Mouse (Mus musculus): ENCODE results near the gene Epc2. TPM values are rescaled to one million over a fixed set of nuclear protein-coding genes. Genes with fewer than 3 reads are reported as not detected.
"Not testable (repeated sequence)": the region's sequence is repeated elsewhere in the genome, so short reads cannot be mapped to it uniquely, and the experiment has no call there.

Gene Epc2
- polyA plus RNA-seq, 1 experiment: 8.1 TPM

DNA sequence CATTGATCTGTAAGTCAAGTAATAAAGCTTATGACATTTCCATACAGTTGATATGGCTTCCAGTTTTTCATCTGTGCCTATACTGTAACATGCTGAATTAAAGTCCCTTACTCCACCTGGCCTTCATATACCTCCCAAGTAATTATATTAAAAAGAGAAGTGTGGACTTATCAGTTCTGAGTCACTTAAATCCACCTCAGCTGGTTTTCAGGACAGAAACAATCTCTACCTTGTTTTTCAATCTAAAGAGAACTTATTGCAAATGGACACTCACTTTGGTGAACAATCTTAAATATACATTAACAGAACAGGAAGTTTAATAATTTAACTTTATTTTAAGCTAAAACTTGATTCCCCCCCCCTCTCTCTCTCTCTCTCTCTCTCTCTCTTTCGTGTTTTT, 15.8 kb downstream of the Epc2 start:
- 75% methylated on average over 1 of the region's 1 CpGs for WGBS
- H3K4me1 ChIP-seq (ENCODE audit: control insufficient read depth, insufficient read depth, low read length): peaks cover 3% of the 10 kb centered on the region
- no peak for DNase-seq
- no peak overlapping the region for H3K4me3 ChIP-seq (replicated peaks; ENCODE audit: extremely low read depth, low read depth, low read length)
- TF ChIP-seq POLR2A (IDR thresholded peaks at IDR 0.05; ENCODE audit: borderline replicate concordance, extremely low read depth, low read depth, low read length) (no peak), CTCF (IDR thresholded peaks at IDR 0.05; ENCODE audit: insufficient read depth, low read length) (no peak)

DNA sequence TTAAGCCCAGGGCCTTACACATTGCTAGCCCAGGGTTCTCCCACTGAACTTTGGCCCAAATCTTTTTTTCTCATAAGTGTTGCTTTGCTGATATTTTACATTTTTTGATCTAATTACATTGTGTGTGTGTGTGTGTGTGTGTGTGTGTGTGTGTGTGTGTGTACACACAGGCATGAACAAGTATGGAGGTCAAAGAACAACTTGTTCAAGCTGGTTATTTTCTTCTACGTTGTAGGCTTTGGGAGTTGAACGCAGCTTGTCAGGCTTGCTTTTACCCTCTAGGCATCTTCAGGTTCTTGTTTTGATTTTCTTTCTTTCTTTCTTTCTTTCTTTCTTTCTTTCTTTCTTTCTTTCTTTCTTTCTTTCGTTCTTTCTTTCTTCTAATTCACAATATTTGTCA, 19.9 kb downstream of the Epc2 start:
- no peak for TF ChIP-seq CTCF (IDR thresholded peaks at IDR 0.05; ENCODE audit: insufficient read depth, low read length)
- TF ChIP-seq POLR2A (IDR thresholded peaks at IDR 0.05; ENCODE audit: borderline replicate concordance, extremely low read depth, low read depth, low read length): no peak

GRCm38 (mm10) chr2:49471641-49472355, 20.5 kb downstream of the Epc2 start:
- peaks cover 8% of the 10 kb centered on the region for H3K4me1 ChIP-seq (ENCODE audit: control insufficient read depth, insufficient read depth, low read length)
- WGBS: 51% methylated on average over 5 of the region's 5 CpGs
- H3K4me3 ChIP-seq (replicated peaks; ENCODE audit: extremely low read depth, low read depth, low read length): no peak overlapping the region
- DNase-seq: no peak
- TF ChIP-seq CTCF (IDR thresholded peaks at IDR 0.05; ENCODE audit: insufficient read depth, low read length) (no peak), POLR2A (IDR thresholded peaks at IDR 0.05; ENCODE audit: borderline replicate concordance, extremely low read depth, low read depth, low read length) (no peak)

More for the DNA sequence above, 19.9 kb downstream of the Epc2 start:
- Histone ChIP-seq H3K4me1 (ENCODE audit: control insufficient read depth, insufficient read depth, low read length) (peaks cover 8% of the 10 kb centered on the region), H3K4me3 (replicated peaks; ENCODE audit: extremely low read depth, low read depth, low read length) (no peak overlapping the region)
- 76% methylated on average over 3 of the region's 3 CpGs for WGBS
- DNase-seq: no peak

DNA sequence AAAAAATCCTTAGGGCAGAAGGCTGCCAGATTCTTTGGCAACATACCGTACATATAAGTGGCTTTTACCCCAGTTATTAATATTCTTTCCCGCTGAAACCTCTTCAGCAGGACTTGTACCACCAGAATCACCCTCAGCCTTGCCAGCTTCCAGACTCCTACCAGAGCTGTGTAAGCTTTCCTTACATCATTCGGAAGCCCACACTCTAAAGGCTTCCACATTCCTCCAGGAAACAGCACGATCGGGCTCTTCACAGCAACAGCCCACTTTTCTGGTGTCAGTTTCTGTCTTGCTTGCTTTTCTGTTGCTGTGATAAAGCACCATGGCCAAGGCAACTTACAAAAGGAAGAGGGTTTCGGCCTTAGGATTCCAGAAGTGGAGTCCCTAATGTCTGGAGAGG, 21.2 kb downstream of the Epc2 start:
- 38% methylated on average over 6 of the region's 6 CpGs for WGBS
- H3K4me3 ChIP-seq (replicated peaks; ENCODE audit: extremely low read depth, low read depth, low read length): no peak overlapping the region
- H3K4me1 ChIP-seq (ENCODE audit: control insufficient read depth, insufficient read depth, low read length): peaks cover 8% of the 10 kb centered on the region
- DNase-seq: no peak
- TF ChIP-seq POLR2A (IDR thresholded peaks at IDR 0.05; ENCODE audit: borderline replicate concordance, extremely low read depth, low read depth, low read length): no peak
- no peak for TF ChIP-seq CTCF (IDR thresholded peaks at IDR 0.05; ENCODE audit: insufficient read depth, low read length)

GRCm38 (mm10) chr2:49482146-49482545, 30.9 kb downstream of the Epc2 start:
- H3K4me3 ChIP-seq (replicated peaks; ENCODE audit: extremely low read depth, low read depth, low read length): no peak overlapping the region
- TF ChIP-seq CTCF (IDR thresholded peaks at IDR 0.05; ENCODE audit: insufficient read depth, low read length) (no peak), POLR2A (IDR thresholded peaks at IDR 0.05; ENCODE audit: borderline replicate concordance, extremely low read depth, low read depth, low read length) (no peak)
- peaks cover 3% of the 10 kb centered on the region for H3K4me1 ChIP-seq (ENCODE audit: control insufficient read depth, insufficient read depth, low read length)
- DNase-seq: no peak

GRCm38 (mm10) chr2:49483382-49483781, 32.1 kb downstream of the Epc2 start:
- WGBS: 90% methylated on average over 5 of the region's 5 CpGs
- DNase-seq: no peak
- TF ChIP-seq POLR2A (IDR thresholded peaks at IDR 0.05; ENCODE audit: borderline replicate concordance, extremely low read depth, low read depth, low read length): no peak
- no peak for TF ChIP-seq CTCF (IDR thresholded peaks at IDR 0.05; ENCODE audit: insufficient read depth, low read length)

GRCm38 (mm10) chr2:49501435-49501834, 50.1 kb downstream of the Epc2 start:
- TF ChIP-seq CTCF (IDR thresholded peaks at IDR 0.05; ENCODE audit: insufficient read depth, low read length) (no peak), POLR2A (IDR thresholded peaks at IDR 0.05; ENCODE audit: borderline replicate concordance, extremely low read depth, low read depth, low read length) (no peak)
- no peak overlapping the region for H3K4me3 ChIP-seq (replicated peaks; ENCODE audit: extremely low read depth, low read depth, low read length)
- WGBS: 37% methylated on average over 4 of the region's 4 CpGs
- no peak for DNase-seq
- H3K4me1 ChIP-seq (ENCODE audit: control insufficient read depth, insufficient read depth, low read length): peaks cover 4% of the 10 kb centered on the region

More at GRCm38 (mm10) chr2:49483382-49483781, 32.1 kb downstream of the Epc2 start:
- no peak overlapping the region for H3K4me3 ChIP-seq (replicated peaks; ENCODE audit: extremely low read depth, low read depth, low read length)
- peaks cover 5% of the 10 kb centered on the region for H3K4me1 ChIP-seq (ENCODE audit: control insufficient read depth, insufficient read depth, low read length)

GRCm38 (mm10) chr2:49503596-49503995, 52.3 kb downstream of the Epc2 start:
- 50% methylated on average over 3 of the region's 3 CpGs for WGBS
- Histone ChIP-seq H3K4me3 (replicated peaks; ENCODE audit: extremely low read depth, low read depth, low read length) (no peak overlapping the region), H3K4me1 (ENCODE audit: control insufficient read depth, insufficient read depth, low read length) (no peaks in the 10 kb centered on the region)
- TF ChIP-seq CTCF (IDR thresholded peaks at IDR 0.05; ENCODE audit: insufficient read depth, low read length) (no peak), POLR2A (IDR thresholded peaks at IDR 0.05; ENCODE audit: borderline replicate concordance, extremely low read depth, low read depth, low read length) (no peak)
- DNase-seq: no peak

GRCm38 (mm10) chr2:49505151-49505550, 53.9 kb downstream of the Epc2 start:
- H3K4me3 ChIP-seq (replicated peaks; ENCODE audit: extremely low read depth, low read depth, low read length); H3K4me1 ChIP-seq (ENCODE audit: control insufficient read depth, insufficient read depth, low read length); DNase-seq: not testable (repeated sequence)
- WGBS: 84% methylated on average over 1 of the region's 1 CpGs

- no peak overlapping the region for H3K4me3 ChIP-seq (replicated peaks; ENCODE audit: extremely low read depth, low read depth, low read length)
- H3K4me1 ChIP-seq (ENCODE audit: control insufficient read depth, insufficient read depth, low read length): peaks cover 5% of the 10 kb centered on the region; the same call in 1 of the 2 replicates
- no peak for DNase-seq
- 27% methylated on average over 1 of the region's 1 CpGs for WGBS
- TF ChIP-seq CTCF (IDR thresholded peaks at IDR 0.05; ENCODE audit: insufficient read depth, low read length) (no peak), POLR2A (IDR thresholded peaks at IDR 0.05; ENCODE audit: borderline replicate concordance, extremely low read depth, low read depth, low read length) (no peak)
Measured at GRCm38 (mm10) chr2:49510832-49511231, 59.5 kb downstream of the Epc2 start.

All from lung, adult 2 months (tissue).